Mouse (Mus musculus) liver (tissue): ENCODE data around the gene Wbp2nl.
A peak's percentile ranks its signal among the peaks of the same experiment; 100 is the strongest.
"Not testable (repeated sequence)": the region's sequence is repeated elsewhere in the genome, so short reads cannot be mapped to it uniquely, and the experiment has no call there.

Experiments
- DNase-seq: peaks from one replicate; pipeline ENCODE4 v3.0.0-alpha.2; 2020; ENCODE audit warnings: mixed read lengths

Wbp2nl gene

GRCm38 (mm10) chr15:82350349-82350748 is 51.6 kb downstream of the Wbp2nl start:
- DNase-seq = no peak

GRCm38 (mm10) chr15:82351480-82351879 is 52.7 kb downstream of the Wbp2nl start:
- peak; percentile 65 for DNase-seq

DNA sequence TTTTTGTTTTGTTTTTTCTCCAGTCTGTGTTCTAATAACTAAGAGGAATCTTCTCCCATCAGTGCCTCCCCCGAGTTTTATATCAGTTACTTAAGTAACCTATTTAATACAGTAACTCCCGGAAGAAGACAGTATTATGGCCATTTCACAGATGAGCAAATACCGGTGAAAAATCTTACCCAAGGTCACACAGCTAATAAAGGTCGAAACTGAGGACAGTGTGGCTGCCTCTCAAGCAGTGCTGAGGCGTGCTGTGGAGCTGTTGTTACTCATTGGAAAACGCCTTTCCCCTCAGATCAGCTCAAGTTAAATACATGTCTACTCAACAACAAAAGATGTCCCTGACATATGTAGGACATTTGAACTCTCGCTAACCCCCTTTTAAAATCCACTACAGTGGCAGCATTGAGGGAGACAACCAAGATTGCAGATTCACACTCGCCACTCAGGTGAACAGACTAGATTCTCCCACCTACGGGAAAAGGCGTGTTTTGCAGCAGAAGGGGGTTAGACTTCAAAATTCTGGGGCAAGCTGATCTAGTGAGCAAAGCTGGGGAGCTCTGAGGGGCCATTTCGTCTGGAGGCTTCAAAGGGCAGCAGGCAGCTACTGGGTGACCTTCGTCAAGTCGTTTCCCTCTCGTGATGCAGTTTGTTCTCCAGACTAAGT is 54.5 kb downstream of the Wbp2nl start:
- DNase-seq = peak; percentile 33

DNA sequence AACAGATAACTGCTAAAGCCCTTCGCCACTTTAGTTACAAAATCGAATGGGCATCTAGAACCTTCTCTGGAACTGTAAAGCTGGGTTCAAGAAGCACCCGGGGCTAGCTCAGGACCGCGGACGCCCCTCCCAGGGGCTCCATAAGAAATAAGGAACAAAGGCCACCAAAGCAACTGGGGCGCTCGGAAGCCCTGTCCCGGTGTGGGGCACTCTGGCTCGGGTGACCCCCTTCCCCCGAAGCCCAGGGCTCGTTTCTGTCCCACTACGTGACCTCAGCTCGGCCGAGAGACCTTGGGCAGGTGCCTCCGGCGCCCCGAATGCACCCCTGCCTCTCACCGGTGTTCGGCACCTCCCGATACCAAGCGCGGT is 55.0 kb downstream of the Wbp2nl start:
- no peak for DNase-seq

DNA sequence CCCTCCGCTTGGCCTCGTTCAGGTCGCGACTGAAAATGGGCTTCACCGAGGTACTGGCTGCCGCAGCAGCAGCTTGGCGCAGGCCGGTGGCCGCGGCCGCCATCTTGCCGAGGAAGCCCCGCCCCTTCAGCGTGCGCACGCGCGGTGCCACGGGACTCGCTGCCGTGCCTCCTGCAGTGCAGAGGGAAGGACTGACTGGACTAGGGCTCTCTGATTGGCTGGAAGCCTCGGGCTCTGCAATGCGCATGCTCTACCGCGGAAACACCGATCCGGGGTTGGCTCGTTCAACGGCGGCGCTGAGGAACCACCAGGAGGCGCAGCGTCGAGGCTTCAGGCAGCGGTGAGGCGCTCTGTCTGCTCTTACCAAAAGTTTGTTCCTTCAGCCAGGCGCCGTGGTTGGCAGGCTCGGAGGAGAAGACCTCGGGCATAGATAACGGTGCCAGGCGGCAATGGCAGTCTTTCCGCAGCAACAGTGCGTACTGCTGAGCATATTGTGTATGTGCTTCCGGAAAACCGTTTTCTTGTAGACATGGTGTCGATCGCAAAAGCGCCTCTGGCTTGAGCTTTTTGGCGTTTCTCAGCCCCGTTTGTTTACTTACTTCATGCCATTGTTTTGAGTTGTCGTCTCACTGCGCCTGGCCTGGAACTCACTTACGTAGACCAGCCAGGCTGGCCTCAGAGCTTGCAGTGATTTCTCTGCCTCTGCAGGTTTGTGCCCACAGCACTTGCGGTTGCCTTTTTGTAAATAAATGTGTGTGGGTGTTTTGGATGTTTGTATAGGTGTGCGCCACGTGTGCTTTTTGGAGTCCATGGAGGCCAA is 55.6 kb downstream of the Wbp2nl start, which contains the start of gene Ndufa6:
Ndufa6 (minus strand) TSS at position 197 of the 820 bp plus-strand sequence.
- peak; percentile 99 for DNase-seq

GRCm38 (mm10) chr15:82358431-82359260 is 59.9 kb downstream of the Wbp2nl start:
- no peak for DNase-seq

DNA sequence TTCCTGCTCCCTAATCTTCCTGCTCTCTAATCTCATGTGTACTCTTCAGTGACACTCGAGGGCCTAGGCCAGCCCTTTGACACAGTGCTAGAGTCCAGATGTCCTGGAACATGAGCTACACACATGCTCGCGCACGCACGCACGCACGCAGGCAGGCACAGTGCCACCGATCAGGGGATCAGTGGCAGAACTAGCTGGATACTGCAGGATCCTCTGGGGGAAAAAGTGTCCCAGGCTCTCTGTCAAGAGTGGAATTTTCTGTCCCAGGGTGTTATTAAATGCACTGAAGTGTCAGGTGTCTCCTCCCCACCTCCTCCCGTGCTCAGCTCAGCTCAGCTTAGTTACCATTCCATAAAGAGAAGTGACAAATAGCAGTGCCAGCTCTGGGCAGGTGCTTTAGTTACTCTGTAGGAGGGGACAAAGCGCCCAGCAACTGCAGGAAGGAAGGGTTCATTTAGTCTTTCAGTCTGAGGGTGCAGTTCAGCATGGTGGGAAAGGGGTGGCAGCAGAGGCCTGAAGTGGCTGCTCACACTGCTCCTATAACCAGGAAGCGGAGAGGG is 62.8 kb downstream of the Wbp2nl start:
- peak; percentile 32 for DNase-seq

DNA sequence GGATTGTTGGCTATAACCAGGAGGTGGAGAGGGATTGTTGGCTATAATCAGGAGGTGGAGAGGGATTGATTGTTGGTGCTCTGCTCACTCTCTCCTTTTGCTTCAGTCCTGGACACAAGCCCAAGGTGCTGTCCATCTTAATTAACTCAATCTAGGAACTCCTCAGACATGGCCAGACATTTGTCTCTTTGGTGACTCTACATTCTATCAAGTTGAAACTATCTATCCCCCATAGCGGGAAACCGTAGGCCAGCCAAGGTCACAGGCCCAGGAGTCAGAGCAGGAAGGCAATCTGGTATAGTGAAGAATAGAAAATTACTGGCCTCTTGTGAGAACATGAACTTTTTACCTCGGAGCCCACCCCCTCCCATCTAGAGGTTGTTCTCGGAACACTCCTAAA is 63.5 kb downstream of the Wbp2nl start:
- DNase-seq = no peak

DNA sequence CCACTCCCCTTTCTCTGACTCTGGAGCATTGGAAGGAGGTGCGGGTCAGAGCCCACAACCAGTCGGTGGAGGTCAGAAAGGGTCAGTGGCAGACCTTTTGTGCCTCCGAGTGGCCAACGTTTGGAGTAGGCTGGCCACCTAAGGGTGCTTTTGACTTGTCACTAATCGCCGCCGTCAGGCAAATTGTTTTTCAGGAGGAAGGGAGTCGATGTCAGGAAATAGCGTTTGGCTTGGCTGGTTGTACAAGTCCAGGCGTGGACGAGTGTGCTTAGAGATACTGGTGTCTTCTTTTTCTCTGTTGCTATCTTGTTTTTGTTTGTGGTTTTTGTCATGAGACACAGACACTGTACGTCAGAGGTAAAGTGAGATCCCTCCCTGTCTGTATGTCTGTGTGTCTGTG is 65.0 kb downstream of the Wbp2nl start:
- not testable (repeated sequence) for DNase-seq
